Mouse (Mus musculus) liver, adult 2 months (tissue): Measurements from ENCODE around the gene Cmklr1.

Experiments used
- CTCF ChIP-seq: fragments of 200-500 bp; IDR thresholded peaks from 2 replicates; pipeline ENCODE4 v1.5.1; 2011; ENCODE audit warnings: low read depth, low read length, control low read depth
- POLR2A ChIP-seq: fragments of 200-500 bp; IDR thresholded peaks from 2 replicates; pipeline ENCODE4 v1.6.1; 2011; ENCODE audit warnings: low read length, control low read depth; ENCODE audit not compliant: insufficient read depth; ENCODE audit errors: extremely low read depth

DNA sequence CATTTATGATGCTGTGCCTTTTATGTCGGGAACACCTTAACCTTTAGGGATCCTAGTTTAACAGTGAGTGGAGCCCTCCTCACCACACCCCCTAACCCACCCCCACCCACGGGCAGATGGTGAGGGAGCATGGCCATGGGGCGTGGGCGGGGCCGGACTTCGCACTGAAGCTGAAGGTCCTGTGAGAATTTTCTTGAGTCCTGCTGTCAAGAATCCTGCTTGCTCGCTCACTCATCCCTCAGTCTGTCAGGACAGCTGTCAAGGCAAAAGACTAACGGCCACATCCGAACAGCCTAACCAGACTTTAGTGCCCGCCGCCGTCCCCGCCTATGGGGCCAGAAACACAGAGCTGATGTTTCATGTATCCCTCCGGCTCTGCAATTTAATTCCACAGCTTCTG, 31.0 kb upstream of the Cmklr1 start:
- TF ChIP-seq CTCF (no peak), POLR2A (no peak)
